Mouse (Mus musculus) heart, embryonic 14.5 days (tissue): ENCODE measurements around the gene Adamts2. TPM values are rescaled to one million over a fixed set of nuclear protein-coding genes. Genes with fewer than 3 reads are reported as not detected.

Experiments used
- ATAC-seq: fragments of 200-750 bp; cut with Nextera tagmentation; 2 replicates; pipeline ENCODE4 v1.8.0; 2017; ENCODE audit warnings: low read depth, moderate TSS enrichment; ENCODE audit not compliant: insufficient number of reproducible peaks, insufficient read depth, low FRiP score
- H3K27ac ChIP-seq, 2 experiments: fragments of 200-500 bp in 1 of 2; fragments of 300-500 bp in 1 of 2; sonication (generic) in 1 of 2; replicated peaks in 1 of 2; 2 replicates each; pipeline ENCODE4 v1.5.1; 2012 to 2014; ENCODE audit warnings: low read depth in 2 of 2, low read length in 2 of 2, control low read depth in 1 of 2, mild to moderate bottlenecking in 1 of 2, mixed read lengths in 1 of 2; ENCODE audit not compliant: control insufficient read depth in 1 of 2, insufficient read depth in 1 of 2
- H3K27me3 ChIP-seq: fragments of 300-500 bp; sonication (generic); 2 replicates; pipeline ENCODE4 v1.6.1; 2014; ENCODE audit warnings: mild to moderate bottlenecking, low read length, control low read depth; ENCODE audit not compliant: control insufficient read depth, insufficient read depth
- H3K36me3 ChIP-seq: fragments of 300-500 bp; sonication (generic); 2 replicates; pipeline ENCODE4 v1.6.1; 2014; ENCODE audit warnings: mild to moderate bottlenecking, control low read depth, low read length, mixed read lengths; ENCODE audit not compliant: control insufficient read depth, insufficient read depth
- H3K4me1 ChIP-seq, 2 experiments: fragments of 200-500 bp in 1 of 2; fragments of 300-500 bp in 1 of 2; sonication (generic) in 1 of 2; 2 replicates each; pipeline ENCODE4 v1.6.1; 2012 to 2014; ENCODE audit warnings: low read length in 2 of 2, control low read depth in 1 of 2, mixed read lengths in 1 of 2; ENCODE audit not compliant: control insufficient read depth in 2 of 2, insufficient read depth in 2 of 2
- H3K4me2 ChIP-seq: fragments of 300-500 bp; sonication (generic); 2 replicates; pipeline ENCODE4 v1.6.1; 2014; ENCODE audit warnings: mild to moderate bottlenecking, low read length
- H3K4me3 ChIP-seq, 2 experiments: fragments of 200-500 bp in 1 of 2; fragments of 300-500 bp in 1 of 2; sonication (generic) in 1 of 2; 2 replicates each; pipeline ENCODE4 v1.5.1; 2012 to 2014; ENCODE audit warnings: low read length in 2 of 2, mild to moderate bottlenecking in 2 of 2, control low read depth in 1 of 2, low read depth in 1 of 2, moderate library complexity in 1 of 2; ENCODE audit not compliant: control insufficient read depth in 1 of 2, insufficient read depth in 1 of 2
- H3K9ac ChIP-seq: fragments of 300-500 bp; sonication (generic); 2 replicates; pipeline ENCODE4 v1.6.1; 2014; ENCODE audit warnings: mild to moderate bottlenecking, low read length
- H3K9me3 ChIP-seq: fragments of 300-500 bp; sonication (generic); 2 replicates; pipeline ENCODE4 v1.6.1; 2016; ENCODE audit warnings: low read length, control low read depth; ENCODE audit not compliant: control insufficient read depth
- WGBS: fragments of 180-500 bp; shearing (Covaris S2); extraction: QIAGEN DNeasy Blood & Tissue Kit; methylation state at CpG from one replicate; pipeline ENCODE4 v1.1.7; 2014; 5-methylcytosine and 5-hydroxymethylcytosine counted together
- polyA plus RNA-seq: library from polyadenylated mRNA; unstranded; fragments of >200 nt; fragmentation: Nextera tagmentation; extraction: Ambion mirVana; gene quantifications from 2 replicates; pipeline ENCODE4 v1.2.1, GENCODE M21; 2014

Adamts2 gene
- polyA plus RNA-seq, 1 experiment from 2014 or later: 8.0 TPM

- no peak overlapping the region for H3K4me3 ChIP-seq
- H3K27ac ChIP-seq: no peak overlapping the region; a peak in 1 of 4 replicates
- H3K36me3 ChIP-seq: no peaks in the 10 kb centered on the region
- H3K27me3 ChIP-seq: no peaks in the 10 kb centered on the region
- H3K9ac ChIP-seq: no peak overlapping the region
- H3K4me2 ChIP-seq: no peak overlapping the region
- WGBS: 35% methylated on average over 7 of the region's 7 CpGs
- H3K4me1 ChIP-seq: peaks cover 26 to 28% of the 10 kb centered on the region in 2 experiments
- H3K9me3 ChIP-seq: no peaks in the 10 kb centered on the region
- no peak for ATAC-seq
Measured at GRCm38 (mm10) chr11:50671820-50672310, 70.0 kb downstream of the Adamts2 start.

DNA sequence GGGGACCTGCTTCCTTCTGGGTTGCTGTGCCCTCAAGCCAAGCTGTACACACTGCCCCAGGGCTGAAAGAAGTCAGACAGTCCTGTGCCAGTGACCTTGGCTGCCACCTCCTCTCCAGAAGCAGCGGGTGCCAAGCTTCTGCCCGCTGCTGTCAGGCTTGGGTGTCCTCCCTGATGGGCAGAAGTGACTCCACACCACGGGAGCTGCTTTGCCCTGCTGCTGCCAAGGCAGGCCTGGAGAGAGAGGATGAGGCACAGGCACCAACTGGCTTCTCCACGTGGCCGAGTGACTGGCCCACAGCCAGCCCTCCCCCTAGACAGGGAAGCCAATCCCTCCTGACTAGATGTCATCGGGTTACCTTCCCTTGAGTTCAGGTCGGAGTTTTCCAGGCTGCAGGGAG, 71.0 kb downstream of the Adamts2 start:
- no peak overlapping the region for H3K27ac ChIP-seq
- peaks cover 26 to 28% of the 10 kb centered on the region in 2 experiments for H3K4me1 ChIP-seq
- no peaks in the 10 kb centered on the region for H3K9me3 ChIP-seq
- ATAC-seq: 0 out of 2 replicates have a peak, but pooled peaks have one; percentile 34
- H3K27me3 ChIP-seq: no peaks in the 10 kb centered on the region
- 25% methylated on average over 7 of the region's 7 CpGs for WGBS
- H3K4me2 ChIP-seq: no peak overlapping the region
- no peaks in the 10 kb centered on the region for H3K36me3 ChIP-seq
- no peak overlapping the region for H3K9ac ChIP-seq
- no peak overlapping the region for H3K4me3 ChIP-seq

DNA sequence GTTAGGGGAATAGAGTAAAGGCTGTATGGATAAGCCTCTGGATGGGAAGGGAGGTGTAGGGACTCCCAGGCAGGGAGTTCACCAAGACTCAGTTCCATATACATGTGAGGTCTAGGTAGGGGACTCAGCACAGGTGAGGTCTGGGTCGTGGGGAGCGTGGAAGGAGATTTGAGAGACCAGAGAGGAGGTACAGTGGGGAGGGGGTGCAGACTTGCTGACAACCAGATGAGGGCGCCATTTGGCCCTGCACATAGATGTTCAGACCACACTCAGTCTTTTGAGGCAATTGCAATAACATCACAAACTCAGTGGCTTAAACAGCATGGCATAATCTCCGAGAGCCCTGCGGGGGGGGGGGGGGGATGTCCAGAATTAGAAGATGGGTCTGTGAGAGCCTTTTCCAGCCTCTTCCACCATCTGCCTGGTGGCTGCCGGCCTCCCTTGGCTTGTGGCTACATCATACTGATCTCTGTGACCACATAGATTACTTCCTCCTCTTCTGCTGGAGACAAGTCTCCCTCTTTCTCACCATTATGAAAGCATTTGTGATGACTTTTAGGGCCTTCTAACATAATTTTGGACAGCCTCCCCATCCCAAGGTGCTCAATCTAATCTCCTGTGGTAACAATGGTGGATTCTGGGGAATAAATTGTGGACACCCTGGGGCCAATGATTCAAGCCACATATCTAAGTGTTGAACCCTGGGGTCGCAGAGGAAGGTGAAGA, 71.8 kb downstream of the Adamts2 start:
- no peak overlapping the region for H3K27ac ChIP-seq

DNA sequence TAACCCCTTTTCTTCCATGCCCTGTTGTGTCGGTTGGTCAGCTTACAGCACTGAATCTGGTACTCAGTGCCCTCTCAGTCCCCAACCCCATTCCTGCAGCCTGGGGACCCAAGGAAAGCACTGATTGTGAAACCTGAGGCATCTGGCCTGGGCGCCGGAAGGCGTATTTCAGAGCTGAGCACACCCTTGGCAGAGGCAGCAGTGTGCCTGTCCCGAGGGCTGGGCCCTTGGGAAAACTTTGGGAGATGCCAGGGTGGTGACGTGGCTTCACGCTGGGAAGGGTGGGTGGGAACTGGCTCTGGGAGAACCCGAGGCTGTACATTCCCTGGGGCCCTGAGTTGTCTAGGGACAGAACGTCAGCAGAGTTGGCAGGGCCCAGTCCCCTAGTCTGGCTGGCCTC, 72.5 kb downstream of the Adamts2 start:
- no peak overlapping the region for H3K4me3 ChIP-seq
- H3K9me3 ChIP-seq: no peaks in the 10 kb centered on the region
- ATAC-seq: peak; percentile 29; the same call in 1 of the 2 replicates
- H3K4me2 ChIP-seq: no peak overlapping the region
- peaks cover 20 to 23% of the 10 kb centered on the region in 2 experiments for H3K4me1 ChIP-seq
- 68% methylated on average over 9 of the region's 9 CpGs for WGBS
- H3K27me3 ChIP-seq: no peaks in the 10 kb centered on the region
- no peaks in the 10 kb centered on the region for H3K36me3 ChIP-seq
- H3K27ac ChIP-seq: no peak overlapping the region
- no peak overlapping the region for H3K9ac ChIP-seq

More for the DNA sequence above, 71.8 kb downstream of the Adamts2 start:
- no peaks in the 10 kb centered on the region for H3K36me3 ChIP-seq
- H3K9ac ChIP-seq: no peak overlapping the region
- WGBS: 71% methylated on average over 6 of the region's 7 CpGs
- H3K4me2 ChIP-seq: no peak overlapping the region
- ATAC-seq: no peak
- H3K4me1 ChIP-seq: peaks cover 26 to 28% of the 10 kb centered on the region in 2 experiments
- no peak overlapping the region for H3K4me3 ChIP-seq
- no peaks in the 10 kb centered on the region for H3K9me3 ChIP-seq
- no peaks in the 10 kb centered on the region for H3K27me3 ChIP-seq

DNA sequence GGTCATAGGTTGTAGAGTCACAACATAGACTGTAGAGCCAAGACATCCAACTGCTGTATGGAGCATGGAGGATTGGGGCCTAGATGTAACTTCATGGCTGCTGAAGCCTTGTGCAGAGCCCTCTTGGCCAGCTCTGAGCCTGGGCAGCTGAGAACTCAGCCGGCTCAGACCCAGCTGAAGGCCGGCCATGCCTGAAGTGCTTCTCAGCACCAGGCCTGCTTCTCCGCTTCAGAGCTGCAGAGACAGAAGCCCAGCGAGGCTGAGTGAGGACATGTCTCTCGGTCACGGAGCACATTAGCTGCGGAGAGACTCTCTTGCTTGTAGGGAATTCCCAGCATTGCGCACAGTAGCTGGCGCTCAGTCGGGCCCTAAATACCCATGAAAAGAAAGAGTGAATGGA, 76.8 kb downstream of the Adamts2 start:
- Histone ChIP-seq H3K9me3 (no peaks in the 10 kb centered on the region), H3K36me3 (no peaks in the 10 kb centered on the region), H3K4me3 (no peak overlapping the region), H3K4me2 (no peak overlapping the region), H3K27ac (no peak overlapping the region), H3K27me3 (no peaks in the 10 kb centered on the region), H3K4me1 (0 out of 4 replicates have a peak, but pooled peaks cover 0 to 2% of the 10 kb centered on the region in 2 experiments), H3K9ac (no peak overlapping the region)
- WGBS: 88% methylated on average over 10 of the region's 10 CpGs
- ATAC-seq: no peak

DNA sequence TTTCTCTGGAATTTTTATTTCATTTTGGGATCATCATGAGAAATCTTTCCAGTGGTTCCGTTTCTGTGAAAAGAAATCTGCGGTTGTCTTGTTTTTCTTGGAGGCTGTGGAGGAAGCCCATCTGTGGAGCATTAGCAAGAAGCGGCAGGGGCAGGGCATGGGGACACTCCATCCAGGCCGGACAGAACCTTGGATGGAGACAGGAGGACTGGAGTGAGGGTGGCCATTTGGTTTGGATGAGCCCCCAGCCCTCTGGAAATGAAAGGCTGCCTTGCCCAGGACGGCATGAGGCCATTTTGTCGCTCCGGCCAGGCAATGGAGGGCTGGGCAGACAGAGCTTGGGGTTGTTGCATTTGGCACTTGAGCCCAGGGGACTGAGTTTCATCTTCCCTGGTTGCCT, 80.1 kb downstream of the Adamts2 start:
- H3K27me3 ChIP-seq: no peaks in the 10 kb centered on the region
- H3K4me3 ChIP-seq: no peak overlapping the region
- H3K36me3 ChIP-seq: no peaks in the 10 kb centered on the region
- no peak for ATAC-seq
- H3K4me1 ChIP-seq: no peaks in the 10 kb centered on the region
- H3K9me3 ChIP-seq: no peaks in the 10 kb centered on the region
- no peak overlapping the region for H3K4me2 ChIP-seq
- 82% methylated on average over 7 of the region's 7 CpGs for WGBS
- no peak overlapping the region for H3K9ac ChIP-seq
- no peak overlapping the region for H3K27ac ChIP-seq

GRCm38 (mm10) chr11:50683821-50684220, 81.9 kb downstream of the Adamts2 start:
- H3K4me1 ChIP-seq: no peaks in the 10 kb centered on the region
- H3K36me3 ChIP-seq: no peaks in the 10 kb centered on the region
- no peaks in the 10 kb centered on the region for H3K9me3 ChIP-seq
- no peak overlapping the region for H3K4me3 ChIP-seq
- no peaks in the 10 kb centered on the region for H3K27me3 ChIP-seq
- no peak overlapping the region for H3K9ac ChIP-seq
- WGBS: 78% methylated on average over 2 of the region's 2 CpGs
- H3K4me2 ChIP-seq: no peak overlapping the region
- H3K27ac ChIP-seq: no peak overlapping the region
- ATAC-seq: no peak
